Mouse (Mus musculus) MEL-GATA-1-ER (cell line): ENCODE data around the gene Krt28.

Source experiments
- DNase-seq: peaks from one replicate; pipeline ENCODE4 v3.0.0-alpha.2; 2012; ENCODE audit warnings: low read depth; ENCODE audit errors: extremely low read depth

The Krt28 gene

DNA sequence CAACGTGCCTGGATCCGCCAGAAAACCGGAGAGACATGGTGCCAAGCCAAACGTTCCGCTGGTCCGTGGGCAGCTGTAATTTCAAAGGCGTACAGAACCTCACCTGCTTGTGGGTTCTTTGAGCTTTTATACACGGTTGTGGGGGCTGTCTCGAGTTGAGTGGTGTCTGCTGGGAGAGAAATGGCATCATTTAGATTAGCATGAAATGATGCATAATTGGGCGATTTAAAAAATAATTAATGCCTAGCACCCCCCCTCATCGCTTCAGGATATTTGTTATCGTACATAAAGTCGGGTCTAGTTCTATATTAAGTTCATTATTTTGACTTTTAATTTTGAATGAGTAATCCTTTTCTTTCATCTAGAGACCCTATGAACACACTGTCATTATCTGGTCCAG, at the start of gene Krt28:
TSS of gene Krt28 (minus strand) at position 101 of the 400 bp plus-strand sequence.
- DNase-seq: no peak

- no peak for DNase-seq
These were observed 47.5 kb upstream of the Krt28 start, which contains the start of gene Krt12 for GRCm38 (mm10) chr11:99422159-99422558. TSS of gene Krt12 (minus strand) at chr11:99422259.

- no peak for DNase-seq
These were observed 45.9 kb upstream of the Krt28 start for GRCm38 (mm10) chr11:99420586-99420985.

GRCm38 (mm10) chr11:99417819-99418218, 43.1 kb upstream of the Krt28 start:
- DNase-seq: no peak

DNA sequence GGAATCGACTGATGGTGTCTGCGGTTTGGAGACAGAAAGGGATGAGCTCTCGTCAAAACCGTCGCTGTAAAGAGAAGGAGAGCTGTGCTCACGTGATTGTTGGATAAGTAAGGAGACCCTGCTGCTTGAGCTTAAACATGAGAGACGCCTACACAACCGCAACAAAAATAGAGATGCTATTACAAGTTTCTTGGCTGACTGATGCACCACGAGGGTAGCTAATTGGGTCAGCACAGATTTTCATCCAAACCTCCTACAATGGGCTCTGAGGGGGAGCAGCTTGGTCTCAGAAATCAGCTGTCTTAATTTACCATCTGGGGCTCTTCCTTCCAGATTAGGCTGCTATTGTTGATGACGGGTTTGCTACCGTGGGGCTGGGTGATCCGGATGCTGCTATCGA, 42.2 kb upstream of the Krt28 start:
- no peak for DNase-seq

DNA sequence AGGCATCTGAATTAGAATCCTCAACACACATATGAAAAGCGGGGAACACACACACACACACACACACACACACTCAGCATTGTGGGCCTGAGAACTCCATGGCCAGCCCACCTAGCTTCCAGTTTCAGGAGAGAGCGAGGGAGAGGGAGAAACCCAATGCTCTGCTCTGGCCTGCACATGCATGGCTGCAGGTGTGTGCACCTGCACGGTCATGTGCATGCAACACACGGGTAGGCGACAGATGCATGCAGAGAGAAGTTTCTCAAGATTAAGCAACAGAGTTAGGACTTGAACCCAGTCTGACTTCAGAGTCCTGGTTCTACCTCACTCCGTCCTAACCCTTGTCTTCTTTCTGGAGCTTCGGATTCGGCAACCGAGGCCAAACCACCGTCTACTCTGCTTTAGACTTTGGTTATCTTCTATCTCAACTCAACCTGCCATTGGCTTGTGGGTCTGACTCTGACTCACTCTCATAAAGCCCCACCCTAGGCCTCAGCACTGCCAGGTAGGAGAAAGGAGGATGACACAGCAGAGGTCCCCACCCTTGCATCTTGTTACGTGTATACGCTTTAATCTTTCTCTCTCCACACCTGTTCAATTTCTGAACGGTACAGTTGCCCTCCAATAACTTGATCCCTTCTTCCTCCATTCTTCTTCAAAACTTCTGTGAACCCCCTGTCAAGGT, 39.9 kb upstream of the Krt28 start:
- DNase-seq: no peak

GRCm38 (mm10) chr11:99413247-99413646, 38.5 kb upstream of the Krt28 start:
- no peak for DNase-seq

DNA sequence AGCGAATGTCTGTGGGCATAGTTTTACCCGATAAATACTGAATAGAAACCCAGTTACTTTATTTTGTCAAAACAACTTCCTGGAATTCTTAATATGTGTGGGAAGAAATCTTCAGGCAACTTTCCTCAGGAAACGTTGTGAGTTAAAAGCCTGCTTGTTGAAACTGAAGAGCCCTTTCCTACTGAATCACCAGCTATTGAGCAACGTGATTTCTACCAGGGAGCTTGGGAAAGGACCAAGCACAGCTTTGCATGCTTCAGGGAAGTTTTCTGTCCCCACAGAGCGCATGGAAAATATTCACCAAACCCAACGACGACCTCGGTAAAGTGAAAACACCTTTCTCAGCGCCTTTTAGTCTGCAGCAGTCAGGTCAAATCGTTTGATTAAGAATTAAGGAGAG, 31.5 kb upstream of the Krt28 start:
- no peak for DNase-seq

DNA sequence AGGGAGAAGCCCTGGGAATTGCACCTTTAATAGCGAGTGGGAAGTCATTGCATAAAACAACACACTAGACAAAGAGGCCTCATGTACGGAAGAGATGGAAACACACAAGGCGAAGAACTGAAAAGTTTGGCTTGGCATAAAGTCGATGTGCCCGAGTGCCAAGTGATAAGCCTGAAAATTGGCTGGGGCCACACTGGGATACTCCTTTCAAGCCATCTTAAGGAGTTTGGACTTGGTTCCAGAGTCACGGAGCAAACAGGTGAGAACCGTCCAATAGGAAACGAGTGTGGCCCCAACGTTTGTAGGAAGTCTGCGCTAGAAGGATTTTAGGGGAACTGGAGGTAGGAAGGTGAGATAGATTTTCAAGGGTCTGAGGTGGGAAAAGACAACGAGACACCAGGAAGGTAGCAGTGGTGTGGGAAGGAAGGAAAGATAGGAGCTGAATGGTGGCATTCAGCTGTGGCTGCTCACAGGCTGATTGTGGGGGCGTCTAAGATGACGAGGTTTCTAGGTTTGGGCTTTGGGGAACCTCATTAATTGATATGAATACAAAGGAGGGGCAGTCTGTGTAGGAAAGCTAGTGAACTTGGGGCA, 25.4 kb upstream of the Krt28 start:
- no peak for DNase-seq

DNA sequence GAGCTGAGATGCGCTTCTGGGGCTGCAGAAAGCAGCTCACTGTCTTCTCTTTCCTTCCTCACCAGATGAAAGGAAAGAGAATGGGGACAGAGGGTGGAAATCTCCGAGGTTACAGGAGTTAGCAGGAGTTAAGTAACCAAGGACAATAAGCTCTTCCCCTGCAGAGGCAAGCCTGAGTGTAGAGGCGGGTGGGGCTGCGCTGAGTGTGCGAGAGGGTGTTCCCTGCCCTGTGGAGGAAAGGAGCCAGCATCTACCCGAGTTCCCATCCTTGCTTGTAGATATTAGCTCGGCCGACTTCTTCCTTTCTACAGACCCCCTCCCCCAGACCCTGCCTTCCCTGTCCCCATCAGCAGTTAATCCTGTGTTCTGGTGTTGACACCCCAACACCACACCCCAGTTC, 24.1 kb upstream of the Krt28 start:
- DNase-seq: no peak

- peak; percentile 56 for DNase-seq
These were observed 23.4 kb upstream of the Krt28 start for GRCm38 (mm10) chr11:99398084-99398483.

GRCm38 (mm10) chr11:99396661-99397060, 22.0 kb upstream of the Krt28 start:
- no peak for DNase-seq

GRCm38 (mm10) chr11:99396034-99396433, 21.3 kb upstream of the Krt28 start:
- DNase-seq: no peak

DNA sequence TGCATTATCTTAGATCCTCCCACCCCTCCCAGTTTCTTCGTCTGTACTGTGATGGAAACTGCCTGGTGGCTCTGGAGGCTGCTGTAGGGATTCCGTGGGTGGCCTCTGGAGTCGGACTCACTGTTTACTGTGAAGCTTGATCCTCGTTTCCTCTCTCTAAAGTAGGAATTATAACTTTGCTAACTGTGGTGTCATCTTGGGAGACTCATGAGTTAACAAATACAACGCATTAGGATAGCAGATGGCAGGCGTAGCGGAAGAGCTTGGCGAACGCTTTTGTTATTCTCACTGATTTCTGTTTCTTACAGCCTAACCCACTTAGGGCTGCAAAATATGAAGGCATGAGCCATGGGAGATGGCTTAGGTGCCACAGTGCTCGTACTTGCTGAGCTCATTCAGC, 17.8 kb upstream of the Krt28 start:
- no peak for DNase-seq

DNA sequence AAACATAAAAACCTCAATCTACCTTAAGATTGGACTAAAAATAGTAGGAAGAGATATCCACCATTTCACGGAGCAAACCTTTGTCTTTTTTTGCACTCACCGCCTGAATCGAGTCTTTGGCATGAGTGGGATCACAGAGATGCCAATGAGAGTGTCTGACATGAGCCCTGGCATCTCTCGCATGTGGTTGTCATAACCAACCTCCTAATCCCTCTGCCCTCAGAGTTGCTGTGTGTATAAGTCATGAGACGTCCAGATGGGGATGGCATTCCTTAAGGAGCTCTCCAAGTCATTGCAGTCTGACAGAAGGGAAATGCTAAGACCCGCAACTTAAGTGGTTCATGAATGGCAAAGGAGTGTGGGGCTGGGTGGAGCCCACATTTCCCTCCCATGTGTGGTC, 16.7 kb upstream of the Krt28 start:
- no peak for DNase-seq

DNA sequence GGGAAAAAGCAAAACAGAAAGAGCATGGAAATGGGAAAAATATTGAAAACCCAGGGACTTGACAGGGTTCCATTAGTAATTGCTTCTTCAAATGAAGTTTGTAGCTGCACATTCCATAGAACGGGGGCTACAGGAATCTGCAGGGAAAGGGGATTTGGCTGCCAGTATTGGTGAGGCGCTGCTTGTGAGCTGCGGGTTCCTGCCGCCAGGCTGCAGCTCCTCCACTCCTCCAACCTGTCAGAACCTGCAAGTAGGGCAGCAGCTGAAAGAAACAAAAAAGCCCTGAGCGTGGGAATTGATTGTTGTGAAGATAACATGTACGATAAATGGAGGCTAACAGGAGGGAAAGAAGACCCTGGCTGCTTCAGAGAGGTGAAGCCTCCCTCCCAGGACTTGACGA, 16.2 kb upstream of the Krt28 start:
- DNase-seq: no peak

DNA sequence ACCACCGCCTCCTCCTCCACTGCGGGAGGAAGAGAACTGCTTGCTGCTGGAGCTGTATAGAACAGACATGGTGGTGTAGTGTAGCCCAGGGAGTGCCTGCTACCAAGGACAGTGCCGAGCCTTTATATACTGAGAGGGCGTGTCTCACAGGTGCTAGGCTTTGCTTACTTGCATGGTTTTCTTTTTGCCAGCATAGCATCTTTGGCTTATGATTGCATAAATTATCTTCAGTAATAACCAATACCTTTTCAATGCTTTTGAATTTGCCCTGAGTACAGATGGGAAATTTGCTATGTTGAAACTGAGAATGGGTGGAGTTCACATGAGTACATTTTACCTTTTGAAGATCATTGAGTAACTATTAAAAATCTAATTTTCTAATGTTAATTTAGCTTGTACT, 14.6 kb upstream of the Krt28 start, which contains the start of gene Krt10:
TSS of gene Krt10 (minus strand) at position 101 of the 400 bp plus-strand sequence.
- no peak for DNase-seq

- DNase-seq: no peak
These were observed 14.0 kb upstream of the Krt28 start for GRCm38 (mm10) chr11:99388661-99389060.

- DNase-seq: no peak
These were observed 11.4 kb upstream of the Krt28 start for GRCm38 (mm10) chr11:99385813-99386721.

GRCm38 (mm10) chr11:99379568-99379967, 4.9 kb upstream of the Krt28 start:
- no peak for DNase-seq

DNA sequence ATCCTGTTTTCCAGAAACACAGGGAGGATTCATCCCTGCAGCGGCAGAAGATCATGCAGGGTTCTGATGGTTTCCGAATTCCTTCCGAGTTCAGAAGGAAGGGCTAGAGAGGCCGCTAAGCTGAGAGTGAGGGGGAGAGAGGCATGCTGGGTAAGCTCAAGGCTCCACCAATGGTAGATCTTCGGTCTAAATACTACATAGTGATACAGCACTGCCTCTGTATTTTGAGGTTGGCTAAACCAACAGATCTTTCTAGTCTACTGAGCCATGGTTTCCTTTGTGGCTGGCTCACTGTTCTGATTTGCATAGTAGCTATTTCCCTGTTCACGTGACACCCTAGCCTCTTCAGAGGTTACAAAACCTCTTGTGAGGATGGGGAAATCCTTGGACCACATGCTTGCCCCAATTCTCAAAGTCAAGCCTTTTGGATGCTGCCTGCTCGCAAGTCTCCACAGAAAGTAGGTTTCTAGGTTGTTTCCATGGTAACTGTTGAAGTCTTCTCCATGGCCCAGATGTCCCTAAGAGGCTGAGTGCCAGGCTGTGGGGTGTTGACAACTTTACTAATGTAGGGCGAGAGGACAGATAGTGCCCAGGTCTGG, 4.8 kb downstream of the Krt28 start:
- no peak for DNase-seq

GRCm38 (mm10) chr11:99369229-99369628, 5.5 kb downstream of the Krt28 start:
- DNase-seq: no peak
